Mouse (Mus musculus) cerebellum, adult 2 months (tissue): ENCODE measurements around the gene Ncam1.

ENCODE experiments used
- CTCF ChIP-seq: fragments of 200-500 bp; IDR thresholded peaks from 2 replicates; pipeline ENCODE4 v1.5.1; 2011; ENCODE audit warnings: low read depth, mild to moderate bottlenecking, control low read depth, low read length, moderate library complexity, borderline replicate concordance; ENCODE audit not compliant: insufficient read depth
- POLR2A ChIP-seq: fragments of 200-500 bp; IDR thresholded peaks from 2 replicates; pipeline ENCODE4 v1.6.1; 2011; ENCODE audit warnings: low read length, control low read depth, borderline replicate concordance; ENCODE audit not compliant: insufficient read depth

- TF ChIP-seq CTCF, result no peak
- no peak for TF ChIP-seq POLR2A
These were observed 227.7 kb downstream of the Ncam1 start for GRCm38 (mm10) chr9:49570731-49571694.
